Mouse (Mus musculus): Measurements from ENCODE around the gene Daam2. TPM values are rescaled to one million over a fixed set of nuclear protein-coding genes. Genes with fewer than 3 reads are reported as not detected.

The Daam2 gene
- polyA plus RNA-seq (2015; fragmentation: Nextera tagmentation; extraction: Ambion mirVana), result 3.9 and 5.3 TPM in 2 replicates

GRCm38 (mm10) chr17:49563830-49564470, at the start of gene Daam2:
Daam2 (minus strand) TSS chr17:49564343.
- Histone ChIP-seq H3K36me3 (no peaks in the 10 kb centered on the region), H3K9ac (peak within 1 kb of the TSS; percentile 66), H3K4me2 (peak within 1 kb of the TSS; percentile 84), H3K4me1 (replicated peaks) (peaks cover 21% of the 10 kb centered on the region), H3K9me3 (replicated peaks) (no peaks in the 10 kb centered on the region), H3K27ac (peak within 1 kb of the TSS; percentile 92), H3K27me3 (peaks cover 5% of the 10 kb centered on the region; the same call in 1 of the 2 replicates), H3K4me3 (peak within 1 kb of the TSS; percentile 71)
- ATAC-seq (replicated peaks; ENCODE audit: insufficient number of reproducible peaks, insufficient read depth, low FRiP score, low read depth), result peak; percentile 86
- 1% methylated on average over 38 of the region's 38 CpGs for WGBS

- Histone ChIP-seq H3K4me2 (no peak overlapping the region), H3K36me3 (no peaks in the 10 kb centered on the region), H3K4me1 (replicated peaks) (peaks cover 5% of the 10 kb centered on the region; the same call in 1 of the 2 replicates), H3K9me3 (replicated peaks) (no peaks in the 10 kb centered on the region), H3K4me3 (no peak overlapping the region), H3K27me3 (no peaks in the 10 kb centered on the region), H3K9ac (no peak overlapping the region), H3K27ac (no peak overlapping the region)
- no peak for ATAC-seq (replicated peaks; ENCODE audit: insufficient number of reproducible peaks, insufficient read depth, low FRiP score, low read depth)
- 50% methylated on average over 8 of the region's 8 CpGs for WGBS
These were observed 46.2 kb upstream of the Daam2 start for GRCm38 (mm10) chr17:49610296-49610695.

- no peaks in the 10 kb centered on the region for H3K9me3 ChIP-seq (replicated peaks)
- no peaks in the 10 kb centered on the region for H3K4me1 ChIP-seq (replicated peaks)
- H3K4me2 ChIP-seq, result no peak overlapping the region
- ATAC-seq (replicated peaks; ENCODE audit: insufficient number of reproducible peaks, insufficient read depth, low FRiP score, low read depth), result no peak
- no peak overlapping the region for H3K4me3 ChIP-seq
- H3K27me3 ChIP-seq, result no peaks in the 10 kb centered on the region
- no peak overlapping the region for H3K9ac ChIP-seq
- no peaks in the 10 kb centered on the region for H3K36me3 ChIP-seq
- 60% methylated on average over 7 of the region's 7 CpGs for WGBS
- H3K27ac ChIP-seq, result no peak overlapping the region
These were observed 43.3 kb upstream of the Daam2 start for GRCm38 (mm10) chr17:49607351-49608027.

GRCm38 (mm10) chr17:49605397-49605796, 41.3 kb upstream of the Daam2 start:
- WGBS, result 77% methylated on average over 4 of the region's 4 CpGs
- Histone ChIP-seq H3K4me3 (no peak overlapping the region), H3K27me3 (no peaks in the 10 kb centered on the region), H3K4me2 (no peak overlapping the region), H3K9ac (no peak overlapping the region), H3K36me3 (no peaks in the 10 kb centered on the region), H3K4me1 (replicated peaks) (no peaks in the 10 kb centered on the region), H3K27ac (no peak overlapping the region), H3K9me3 (replicated peaks) (no peaks in the 10 kb centered on the region)
- no peak for ATAC-seq (replicated peaks; ENCODE audit: insufficient number of reproducible peaks, insufficient read depth, low FRiP score, low read depth)

- H3K4me3 ChIP-seq, result no peak overlapping the region
- no peak for ATAC-seq (replicated peaks; ENCODE audit: insufficient number of reproducible peaks, insufficient read depth, low FRiP score, low read depth)
- no peaks in the 10 kb centered on the region for H3K4me1 ChIP-seq (replicated peaks)
- H3K36me3 ChIP-seq, result no peaks in the 10 kb centered on the region
- no peaks in the 10 kb centered on the region for H3K9me3 ChIP-seq (replicated peaks)
- no peak overlapping the region for H3K4me2 ChIP-seq
- no peak overlapping the region for H3K9ac ChIP-seq
- H3K27me3 ChIP-seq, result no peaks in the 10 kb centered on the region
- no peak overlapping the region for H3K27ac ChIP-seq
- WGBS, result 51% methylated on average over 8 of the region's 8 CpGs
These were observed 25.9 kb upstream of the Daam2 start for GRCm38 (mm10) chr17:49590051-49590450.

DNA sequence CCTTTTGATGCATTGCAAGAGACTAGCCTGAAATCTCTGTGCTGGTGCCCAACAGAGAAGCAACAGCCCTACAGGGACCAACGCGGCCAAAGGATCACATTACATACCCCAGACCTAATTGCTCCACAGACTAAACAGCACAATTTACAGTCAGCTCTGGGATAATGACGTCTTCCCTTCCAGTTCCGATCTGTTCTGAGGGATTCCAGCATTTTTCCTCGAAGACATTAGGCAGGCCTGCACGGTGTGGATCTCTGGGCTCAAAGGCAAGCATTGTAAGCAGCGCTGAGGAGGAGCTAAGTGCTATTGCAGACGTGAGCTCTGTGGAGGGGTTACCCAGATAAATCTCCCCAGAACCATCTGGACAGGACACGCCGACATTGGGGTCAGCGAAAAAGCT, 18.3 kb upstream of the Daam2 start:
- no peak overlapping the region for H3K27ac ChIP-seq

GRCm38 (mm10) chr17:49577321-49577720, 13.2 kb upstream of the Daam2 start:
- no peak overlapping the region for H3K4me3 ChIP-seq
- no peaks in the 10 kb centered on the region for H3K27me3 ChIP-seq
- no peaks in the 10 kb centered on the region; the same call in 1 of the 2 replicates for H3K9me3 ChIP-seq (replicated peaks)
- H3K9ac ChIP-seq, result no peak overlapping the region
- H3K36me3 ChIP-seq, result no peaks in the 10 kb centered on the region
- no peak overlapping the region for H3K27ac ChIP-seq
- WGBS, result over 99% methylated on average over 3 of the region's 3 CpGs
- ATAC-seq (replicated peaks; ENCODE audit: insufficient number of reproducible peaks, insufficient read depth, low FRiP score, low read depth), result no peak
- no peak overlapping the region for H3K4me2 ChIP-seq
- H3K4me1 ChIP-seq (replicated peaks), result no peaks in the 10 kb centered on the region

More for the DNA sequence above, 18.3 kb upstream of the Daam2 start:
- no peak overlapping the region for H3K9ac ChIP-seq
- H3K36me3 ChIP-seq, result no peaks in the 10 kb centered on the region
- no peaks in the 10 kb centered on the region for H3K27me3 ChIP-seq
- H3K9me3 ChIP-seq (replicated peaks), result no peaks in the 10 kb centered on the region
- no peak for ATAC-seq (replicated peaks; ENCODE audit: insufficient number of reproducible peaks, insufficient read depth, low FRiP score, low read depth)
- no peak overlapping the region for H3K4me2 ChIP-seq
- H3K4me1 ChIP-seq (replicated peaks), result no peaks in the 10 kb centered on the region
- 52% methylated on average over 11 of the region's 11 CpGs for WGBS
- H3K4me3 ChIP-seq, result no peak overlapping the region

GRCm38 (mm10) chr17:49568717-49569116, 4.6 kb upstream of the Daam2 start:
- Histone ChIP-seq H3K36me3 (no peaks in the 10 kb centered on the region), H3K4me3 (no peak overlapping the region), H3K9me3 (replicated peaks) (no peaks in the 10 kb centered on the region), H3K4me1 (replicated peaks) (peaks cover 6% of the 10 kb centered on the region), H3K27ac (no peak overlapping the region), H3K9ac (no peak overlapping the region), H3K27me3 (peaks cover 5% of the 10 kb centered on the region; the same call in 1 of the 2 replicates), H3K4me2 (no peak overlapping the region)
- WGBS, result 77% methylated on average over 8 of the region's 8 CpGs
- no peak for ATAC-seq (replicated peaks; ENCODE audit: insufficient number of reproducible peaks, insufficient read depth, low FRiP score, low read depth)

- peak; percentile 40 for ATAC-seq (replicated peaks; ENCODE audit: insufficient number of reproducible peaks, insufficient read depth, low FRiP score, low read depth)
These were observed 346 bp upstream of the Daam2 start for GRCm38 (mm10) chr17:49564489-49564888.

GRCm38 (mm10) chr17:49563416-49563780, 745 bp downstream of the Daam2 start:
- ATAC-seq (replicated peaks; ENCODE audit: insufficient number of reproducible peaks, insufficient read depth, low FRiP score, low read depth), result no peak
- Histone ChIP-seq H3K4me2 (peak overlapping the region; percentile 84), H3K4me1 (replicated peaks) (peaks cover 21% of the 10 kb centered on the region), H3K4me3 (peak overlapping the region; percentile 71), H3K27ac (peak overlapping the region; percentile 92), H3K9ac (peak overlapping the region; percentile 66), H3K27me3 (peaks cover 5% of the 10 kb centered on the region; the same call in 1 of the 2 replicates), H3K9me3 (replicated peaks) (no peaks in the 10 kb centered on the region), H3K36me3 (no peaks in the 10 kb centered on the region)
- WGBS, result 19% methylated on average over 4 of the region's 4 CpGs

More at GRCm38 (mm10) chr17:49564489-49564888, 346 bp upstream of the Daam2 start:
- 10% methylated on average over 3 of the region's 3 CpGs for WGBS
- peak overlapping the region; percentile 66 for H3K9ac ChIP-seq
- H3K9me3 ChIP-seq (replicated peaks), result no peaks in the 10 kb centered on the region
- H3K27me3 ChIP-seq, result peaks cover 5% of the 10 kb centered on the region; the same call in 1 of the 2 replicates
- H3K4me1 ChIP-seq (replicated peaks), result peaks cover 21% of the 10 kb centered on the region
- peak overlapping the region; percentile 92 for H3K27ac ChIP-seq
- H3K36me3 ChIP-seq, result no peaks in the 10 kb centered on the region
- peak overlapping the region; percentile 71 for H3K4me3 ChIP-seq
- peak overlapping the region; percentile 84 for H3K4me2 ChIP-seq

DNA sequence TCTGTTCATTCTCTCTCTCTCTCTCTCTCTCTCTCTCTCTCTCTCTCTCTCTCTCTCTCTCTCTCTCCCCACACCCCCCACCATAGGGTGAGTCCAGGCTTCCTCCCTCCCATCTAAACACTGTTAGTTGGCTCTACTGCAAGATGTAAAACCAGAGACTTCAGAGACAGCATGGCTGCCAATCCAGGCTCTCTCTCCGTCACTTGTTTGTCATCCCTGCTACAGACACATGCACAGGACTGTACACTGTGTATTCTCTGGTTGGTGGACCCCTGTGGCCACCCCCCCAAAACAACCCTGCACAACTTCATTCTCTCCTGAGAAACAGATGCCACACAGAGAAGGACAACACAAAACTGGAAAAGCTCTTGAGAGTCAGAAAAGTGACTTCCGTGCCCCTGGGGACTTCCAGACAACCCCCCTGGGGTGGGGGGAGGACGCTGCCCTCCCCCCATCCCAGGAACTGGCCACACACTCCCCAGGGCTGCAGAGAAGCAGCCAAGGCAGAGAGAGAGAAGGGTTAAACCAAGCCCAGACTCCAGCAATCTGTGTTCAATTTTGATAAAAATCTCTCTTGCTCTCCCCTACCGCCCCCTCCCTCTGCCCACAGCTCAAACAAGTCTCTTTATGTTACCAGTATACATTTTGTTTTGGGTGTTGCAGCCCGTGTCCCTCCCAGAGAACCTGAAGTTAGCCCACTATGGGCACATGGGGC, 1.3 kb downstream of the Daam2 start:
- Histone ChIP-seq H3K27ac (peak overlapping the region; percentile 92; the same call in 1 of the 2 replicates), H3K36me3 (no peaks in the 10 kb centered on the region), H3K4me2 (peak overlapping the region; percentile 84), H3K4me3 (peak overlapping the region; percentile 71), H3K27me3 (peaks cover 5% of the 10 kb centered on the region; the same call in 1 of the 2 replicates), H3K4me1 (replicated peaks) (peaks cover 21% of the 10 kb centered on the region), H3K9me3 (replicated peaks) (no peaks in the 10 kb centered on the region), H3K9ac (peak overlapping the region; percentile 66)
- WGBS, result 18% methylated on average over 5 of the region's 5 CpGs
- ATAC-seq (replicated peaks; ENCODE audit: insufficient number of reproducible peaks, insufficient read depth, low FRiP score, low read depth), result no peak

Data from heart, embryonic 15.5 days (tissue).